Mouse (Mus musculus): ENCODE measurements around the gene Olfr9. TPM values are rescaled to one million over a fixed set of nuclear protein-coding genes. Genes with fewer than 3 reads are reported as not detected.
"Not testable (repeated sequence)": the region's sequence is repeated elsewhere in the genome, so short reads cannot be mapped to it uniquely, and the experiment has no call there.

The Olfr9 gene
- polyA plus RNA-seq, 1 experiment from 2014 or later: not detected

DNA sequence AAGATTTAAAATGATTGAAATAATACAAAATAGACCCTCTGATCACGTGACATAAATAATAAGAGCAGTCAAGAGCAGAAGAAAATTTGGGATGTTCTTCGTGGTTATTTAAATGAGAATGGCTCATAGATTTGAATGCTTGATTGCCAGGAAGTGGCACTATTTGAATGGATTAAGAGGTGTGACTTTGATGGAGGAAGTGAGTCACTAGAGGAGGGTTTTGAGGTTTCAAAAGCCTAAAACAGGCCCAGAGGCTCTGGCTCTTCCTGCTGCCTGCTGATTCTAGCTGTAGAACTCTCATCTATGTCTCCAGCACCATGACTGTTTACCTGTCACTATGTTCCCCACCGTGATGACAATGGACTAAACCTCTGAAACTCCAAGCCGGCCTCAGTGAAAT is 16.4 kb upstream of the Olfr9 start:
- peaks cover 2% of the 10 kb centered on the region for H3K4me1 ChIP-seq
- whole genome bisulfite sequencing: 74% methylated on average over 4 of the region's 4 CpGs
- no peaks in the 10 kb centered on the region for H3K27me3 ChIP-seq (ENCODE audit: insufficient read depth, poor library complexity, severe bottlenecking)
- H3K9me3 ChIP-seq: no peaks in the 10 kb centered on the region
- no peak overlapping the region for H3K27ac ChIP-seq
- DNase-seq (ENCODE audit: low spot score): no peak
- H3K36me3 ChIP-seq: no peaks in the 10 kb centered on the region
- H3K4me3 ChIP-seq: no peak overlapping the region

DNA sequence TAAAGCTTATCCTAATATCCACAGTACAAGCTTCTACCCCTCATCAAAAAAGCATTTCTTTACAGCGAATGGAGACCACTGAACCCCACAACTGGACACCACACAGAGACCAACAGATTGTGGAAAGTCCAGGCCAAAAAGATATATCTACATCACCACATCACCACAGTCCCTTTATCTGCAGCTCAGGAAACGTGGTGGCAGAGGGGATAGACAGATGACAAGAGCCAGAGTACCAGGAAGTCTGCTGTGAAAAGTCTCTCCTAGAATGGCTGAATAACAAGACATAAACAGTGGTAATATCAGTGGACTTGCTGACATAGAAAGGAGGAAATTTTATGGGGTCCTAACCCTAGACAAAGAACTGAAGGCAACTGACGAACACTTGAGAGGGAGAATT is 12.8 kb upstream of the Olfr9 start:
- Histone ChIP-seq H3K36me3 (no peaks in the 10 kb centered on the region), H3K9me3 (no peaks in the 10 kb centered on the region), H3K27ac (peak overlapping the region; percentile 29; the same call in 1 of the 2 replicates), H3K4me1 (peaks cover 8% of the 10 kb centered on the region; the same call in 1 of the 2 replicates), H3K27me3 (ENCODE audit: insufficient read depth, poor library complexity, severe bottlenecking) (no peaks in the 10 kb centered on the region), H3K4me3 (no peak overlapping the region)
- 24% methylated on average over 3 of the region's 3 CpGs for WGBS
- no peak for DNase-seq (ENCODE audit: low spot score)

DNA sequence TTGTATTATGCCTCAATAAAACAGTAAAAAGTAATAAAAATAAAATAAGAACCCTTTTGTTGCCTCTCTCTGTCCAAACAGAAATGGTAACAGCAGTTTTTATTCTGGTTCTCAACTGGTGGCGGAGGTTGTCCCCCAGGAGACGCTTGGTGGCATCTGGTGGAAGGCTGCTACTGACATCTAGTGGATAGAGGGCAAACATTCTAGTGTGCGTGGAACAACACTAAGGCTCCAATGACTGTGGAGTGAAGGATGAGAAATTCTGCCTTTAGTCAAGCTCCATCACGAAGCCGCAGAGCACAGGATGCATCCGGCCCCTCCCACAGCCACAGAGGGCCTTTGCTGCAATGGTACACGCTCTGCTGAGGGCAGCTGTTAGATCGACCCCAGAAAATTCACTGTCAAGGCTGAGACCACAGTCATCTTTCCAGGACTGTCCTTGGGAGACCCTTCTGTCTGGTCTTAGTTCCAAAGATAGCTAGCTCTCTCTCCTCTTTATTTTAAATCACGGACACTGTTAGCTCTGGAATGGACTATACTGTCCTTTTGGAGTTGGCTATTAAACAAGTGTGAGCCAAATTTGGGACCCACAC is 11.6 kb upstream of the Olfr9 start:
- Histone ChIP-seq H3K27me3 (ENCODE audit: insufficient read depth, poor library complexity, severe bottlenecking) (no peaks in the 10 kb centered on the region), H3K4me1 (peaks cover 8% of the 10 kb centered on the region; the same call in 1 of the 2 replicates), H3K27ac (no peak overlapping the region), H3K9me3 (no peaks in the 10 kb centered on the region), H3K36me3 (no peaks in the 10 kb centered on the region), H3K4me3 (no peak overlapping the region)
- 21% methylated on average over 9 of the region's 9 CpGs for WGBS
- DNase-seq (ENCODE audit: low spot score): no peak

DNA sequence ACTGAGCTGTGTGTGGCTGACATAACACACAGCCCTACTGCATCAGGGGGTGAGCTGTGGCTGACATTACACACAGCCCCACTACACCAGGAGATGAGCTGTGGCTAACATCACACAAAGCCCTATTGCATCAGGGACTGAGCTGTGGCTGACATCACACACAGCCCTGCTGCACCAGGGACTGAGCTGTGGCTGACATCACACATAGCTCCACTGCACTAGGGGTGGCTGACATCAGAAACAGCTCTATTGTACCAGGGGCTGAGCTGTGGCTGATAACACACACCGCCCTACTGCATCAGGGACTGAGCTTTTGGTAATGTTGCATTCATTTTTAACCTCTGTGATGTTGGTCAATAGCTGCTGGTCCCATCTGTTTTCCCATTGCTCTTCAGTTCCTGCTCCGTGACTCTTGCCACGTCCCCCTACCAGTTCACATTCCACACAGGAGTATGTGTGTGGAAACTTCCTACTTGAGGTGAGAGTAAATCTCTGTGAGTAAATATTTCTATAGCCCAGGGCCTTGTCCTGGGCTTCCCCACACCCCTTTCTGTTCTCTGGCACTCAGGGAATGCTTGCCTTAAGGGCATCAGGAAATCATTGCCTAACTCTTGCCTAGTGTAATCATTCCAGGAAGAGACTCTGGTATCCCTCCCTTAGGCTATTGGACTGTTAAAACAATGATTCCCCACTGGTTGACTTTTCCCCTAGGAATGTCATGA is 8.4 kb upstream of the Olfr9 start:
- Histone ChIP-seq H3K4me3 (no peak overlapping the region), H3K27me3 (ENCODE audit: insufficient read depth, poor library complexity, severe bottlenecking) (no peaks in the 10 kb centered on the region), H3K9me3 (no peaks in the 10 kb centered on the region), H3K27ac (no peak overlapping the region), H3K4me1 (peaks cover 8% of the 10 kb centered on the region; the same call in 1 of the 2 replicates), H3K36me3 (no peaks in the 10 kb centered on the region)
- DNase-seq (ENCODE audit: low spot score): no peak
- WGBS: 37% methylated on average over 3 of the region's 3 CpGs

DNA sequence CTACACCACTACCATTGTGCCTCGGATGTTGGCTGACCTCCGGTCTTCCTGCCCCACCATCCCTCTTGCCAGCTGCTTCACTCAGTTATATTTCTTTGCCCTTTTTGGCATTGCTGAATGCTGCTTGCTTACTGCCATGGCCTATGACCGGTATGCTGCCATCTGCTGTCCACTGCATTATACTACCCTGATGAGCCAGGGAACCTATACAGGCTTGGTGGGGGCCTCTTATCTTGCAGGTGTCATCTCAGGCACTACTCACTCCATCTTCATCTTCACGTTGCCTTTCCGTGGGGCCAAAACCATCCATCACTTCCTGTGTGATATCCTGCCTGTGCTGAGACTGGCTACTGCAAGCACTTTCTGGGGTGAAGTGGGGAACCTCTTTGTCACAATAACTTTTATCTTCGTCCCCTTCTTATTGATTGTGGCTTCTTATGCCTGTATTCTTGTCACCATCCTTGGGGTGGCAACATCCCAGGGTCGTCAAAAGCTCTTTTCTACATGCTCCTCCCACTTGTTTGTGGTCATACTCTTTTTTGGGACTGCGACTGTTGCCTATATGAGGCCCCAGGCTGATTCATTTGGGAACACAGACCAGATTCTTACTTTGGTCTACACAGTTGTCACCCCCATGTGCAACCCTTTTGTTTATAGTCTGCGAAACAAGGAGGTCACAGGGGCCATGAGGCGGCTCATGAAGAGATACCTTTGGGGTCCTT is 1.1 kb downstream of the Olfr9 start:
- DNase-seq (ENCODE audit: low spot score): peak; percentile 6
- not testable (repeated sequence) for H3K27ac ChIP-seq; H3K36me3 ChIP-seq; H3K4me3 ChIP-seq; H3K27me3 ChIP-seq (ENCODE audit: insufficient read depth, poor library complexity, severe bottlenecking); H3K4me1 ChIP-seq; H3K9me3 ChIP-seq
- 50% methylated on average over 7 of the region's 10 CpGs for WGBS

DNA sequence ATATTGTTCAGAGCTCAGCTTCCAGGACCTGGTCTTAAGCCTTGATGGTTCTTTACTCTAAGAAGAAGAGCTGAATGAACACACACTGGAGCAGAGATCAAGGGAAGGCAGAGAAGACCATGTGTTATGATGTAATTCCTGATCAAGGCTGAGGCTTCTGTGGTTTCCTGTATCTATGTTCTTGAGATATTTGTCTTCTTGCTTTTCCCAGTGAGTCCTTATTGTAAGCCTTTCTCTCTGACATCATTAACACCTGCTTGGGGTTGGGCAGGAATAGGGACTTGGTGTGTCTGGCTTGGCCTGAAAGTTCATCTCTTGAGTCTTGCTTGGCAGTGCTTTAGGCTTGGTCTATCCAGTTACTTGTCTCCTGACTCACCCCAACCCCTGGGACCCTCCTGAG is 1.8 kb downstream of the Olfr9 start:
- no peaks in the 10 kb centered on the region for H3K36me3 ChIP-seq
- no peaks in the 10 kb centered on the region for H3K4me1 ChIP-seq

DNA sequence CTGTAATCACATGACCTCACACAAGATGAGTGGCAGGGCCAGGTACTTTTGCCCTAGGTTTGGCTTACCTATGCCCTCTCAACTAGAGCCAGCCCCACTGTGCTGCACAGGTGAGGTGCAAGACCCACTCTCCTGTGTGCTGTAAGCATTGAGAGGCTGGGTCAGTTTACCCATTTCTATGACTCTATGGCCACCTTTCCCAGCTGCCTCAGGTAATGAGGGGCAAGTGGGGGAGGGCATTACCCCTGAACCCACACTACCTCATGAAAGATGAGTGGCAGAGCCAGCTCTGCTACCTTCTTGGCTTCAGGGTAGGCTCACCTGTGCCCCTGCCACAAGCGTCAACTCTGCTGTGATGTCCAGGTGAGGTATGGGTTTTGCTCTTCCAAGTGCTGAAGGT is 6.6 kb downstream of the Olfr9 start:
- Histone ChIP-seq H3K27me3 (ENCODE audit: insufficient read depth, poor library complexity, severe bottlenecking) (no peaks in the 10 kb centered on the region), H3K4me3 (no peak overlapping the region), H3K27ac (no peak overlapping the region), H3K36me3 (no peaks in the 10 kb centered on the region), H3K4me1 (no peaks in the 10 kb centered on the region), H3K9me3 (no peaks in the 10 kb centered on the region)
- peak; percentile 66 for DNase-seq (ENCODE audit: low spot score)
- whole genome bisulfite sequencing: 80% methylated on average over 1 of the region's 1 CpGs

More for the DNA sequence above, 1.8 kb downstream of the Olfr9 start:
- no peak overlapping the region for H3K4me3 ChIP-seq
- H3K27me3 ChIP-seq (ENCODE audit: insufficient read depth, poor library complexity, severe bottlenecking): no peaks in the 10 kb centered on the region
- H3K9me3 ChIP-seq: no peaks in the 10 kb centered on the region
- H3K27ac ChIP-seq: no peak overlapping the region
- peak; percentile 56 for DNase-seq (ENCODE audit: low spot score)

DNA sequence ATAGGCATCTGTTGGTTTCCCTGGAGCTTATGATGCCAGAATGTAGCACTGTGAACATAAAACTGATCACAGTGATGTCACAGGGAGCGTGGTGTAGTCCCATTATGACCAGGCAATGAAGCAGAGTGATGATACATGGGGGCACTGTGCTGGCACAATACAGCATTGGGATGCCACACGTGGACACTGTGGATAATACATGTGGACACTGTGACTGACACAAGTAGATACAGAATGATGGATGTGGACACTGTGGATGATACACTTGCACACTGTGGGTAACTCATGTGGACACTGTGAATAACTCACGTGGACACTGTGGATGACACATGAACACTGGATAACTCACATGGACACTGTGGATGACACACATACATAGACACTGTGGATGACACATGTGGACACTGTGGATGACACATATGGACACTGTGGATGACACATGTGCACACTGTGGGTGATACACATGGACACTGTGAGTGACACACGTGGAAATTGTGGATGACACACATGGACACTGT is 7.4 kb downstream of the Olfr9 start:
- no peak overlapping the region for H3K4me3 ChIP-seq
- peak; percentile 54 for DNase-seq (ENCODE audit: low spot score)
- no peaks in the 10 kb centered on the region for H3K9me3 ChIP-seq
- no peak overlapping the region for H3K27ac ChIP-seq
- H3K4me1 ChIP-seq: no peaks in the 10 kb centered on the region
- 71% methylated on average over 4 of the region's 4 CpGs for WGBS
- no peaks in the 10 kb centered on the region for H3K27me3 ChIP-seq (ENCODE audit: insufficient read depth, poor library complexity, severe bottlenecking)
- no peaks in the 10 kb centered on the region for H3K36me3 ChIP-seq

DNA sequence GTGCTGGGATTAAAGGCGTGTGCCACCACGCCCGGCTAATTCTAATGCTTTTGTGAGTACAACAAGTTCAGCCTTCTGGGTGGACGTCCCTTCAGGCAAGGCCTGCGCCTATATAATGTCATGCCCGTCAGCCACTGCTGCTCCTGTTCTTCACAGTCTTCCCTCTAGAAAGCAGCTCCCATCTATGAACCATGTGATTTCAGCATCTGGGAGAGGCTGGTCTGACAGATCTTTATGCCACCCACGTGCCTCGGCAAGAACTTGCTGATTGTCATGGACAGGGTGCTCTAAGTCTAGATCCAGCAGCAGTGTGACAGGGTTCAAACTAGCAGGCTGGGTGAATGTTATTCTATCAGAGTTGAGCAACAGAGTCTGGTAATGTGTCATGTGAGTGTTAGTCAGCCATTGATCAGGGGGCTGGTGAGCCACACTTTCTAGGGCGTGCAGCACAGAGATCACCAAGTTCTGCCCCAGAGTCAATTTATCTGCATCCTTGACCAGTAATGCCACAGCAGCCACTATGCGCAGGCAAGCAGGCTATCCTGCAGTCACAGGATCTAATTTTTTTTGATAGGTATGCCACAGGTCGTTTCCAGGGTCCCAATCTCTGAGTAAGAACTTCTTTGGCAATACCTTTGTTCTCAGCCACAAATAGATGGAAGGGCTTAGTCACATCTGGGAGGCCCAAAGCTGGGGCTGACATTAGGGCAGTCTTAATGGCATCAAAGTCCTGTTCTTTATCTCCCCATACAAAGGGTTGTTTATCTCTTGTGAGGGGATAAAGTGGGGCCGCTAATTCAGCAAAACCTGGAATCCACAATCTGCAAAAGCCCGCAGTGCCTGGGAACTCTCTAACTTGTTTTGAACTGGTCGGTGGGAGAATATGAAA is 15.0 kb downstream of the Olfr9 start:
- peak; percentile 53 for DNase-seq (ENCODE audit: low spot score)
- WGBS: 66% methylated on average over 14 of the region's 14 CpGs
- Histone ChIP-seq H3K36me3 (no peaks in the 10 kb centered on the region), H3K4me3 (no peak overlapping the region), H3K27ac (no peak overlapping the region), H3K27me3 (ENCODE audit: insufficient read depth, poor library complexity, severe bottlenecking) (no peaks in the 10 kb centered on the region), H3K4me1 (no peaks in the 10 kb centered on the region), H3K9me3 (peaks cover 6% of the 10 kb centered on the region)

DNA sequence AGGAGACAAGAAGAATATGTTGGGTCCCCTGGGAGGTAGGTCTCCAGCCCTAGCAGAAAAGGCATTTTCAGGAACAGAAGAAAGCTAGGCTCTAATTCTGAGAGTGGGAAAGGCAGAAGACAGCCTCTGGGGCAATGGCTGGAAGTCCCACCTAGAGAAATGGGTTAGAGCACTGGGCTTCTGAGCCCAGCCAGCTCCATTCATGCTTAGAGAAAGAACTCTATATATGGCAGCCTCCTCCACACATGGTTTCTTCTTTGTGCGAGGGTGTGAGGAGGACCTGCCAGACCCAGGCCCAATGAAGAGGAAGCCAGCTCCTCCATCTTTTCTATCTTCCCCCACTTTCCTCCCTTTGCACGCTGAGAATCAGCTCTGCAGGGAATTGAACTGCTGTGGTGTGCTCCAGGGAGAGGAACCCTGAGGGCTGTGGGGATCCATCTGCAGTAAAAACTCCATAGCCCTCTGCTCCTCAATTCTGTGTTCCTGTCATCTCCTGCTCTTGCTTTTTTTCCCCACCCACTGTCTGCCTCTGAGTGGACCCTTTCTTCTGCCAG is 21.1 kb downstream of the Olfr9 start, which contains the start of gene Olfr763:
TSS of gene Olfr763 (plus strand) at position 504 of the 554 bp plus-strand sequence.
- WGBS: 66% methylated on average over 2 of the region's 2 CpGs
- Histone ChIP-seq H3K36me3 (no peaks in the 10 kb centered on the region), H3K27me3 (ENCODE audit: insufficient read depth, poor library complexity, severe bottlenecking) (no peaks in the 10 kb centered on the region), H3K4me3 (no peak within 1 kb of the TSS), H3K9me3 (peaks cover 6% of the 10 kb centered on the region), H3K27ac (no peak within 1 kb of the TSS), H3K4me1 (no peaks in the 10 kb centered on the region)
- DNase-seq (ENCODE audit: low spot score): peak; percentile 27

DNA sequence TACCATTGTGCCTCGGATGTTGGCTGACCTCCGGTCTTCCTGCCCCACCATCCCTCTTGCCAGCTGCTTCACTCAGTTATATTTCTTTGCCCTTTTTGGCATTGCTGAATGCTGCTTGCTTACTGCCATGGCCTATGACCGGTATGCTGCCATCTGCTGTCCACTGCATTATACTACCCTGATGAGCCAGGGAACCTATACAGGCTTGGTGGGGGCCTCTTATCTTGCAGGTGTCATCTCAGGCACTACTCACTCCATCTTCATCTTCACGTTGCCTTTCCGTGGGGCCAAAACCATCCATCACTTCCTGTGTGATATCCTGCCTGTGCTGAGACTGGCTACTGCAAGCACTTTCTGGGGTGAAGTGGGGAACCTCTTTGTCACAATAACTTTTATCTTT is 22.3 kb downstream of the Olfr9 start:
- not testable (repeated sequence) for H3K4me3 ChIP-seq; H3K4me1 ChIP-seq; H3K9me3 ChIP-seq; H3K36me3 ChIP-seq; H3K27me3 ChIP-seq (ENCODE audit: insufficient read depth, poor library complexity, severe bottlenecking); H3K27ac ChIP-seq; DNase-seq (ENCODE audit: low spot score)
- 74% methylated on average over 2 of the region's 5 CpGs for WGBS

DNA sequence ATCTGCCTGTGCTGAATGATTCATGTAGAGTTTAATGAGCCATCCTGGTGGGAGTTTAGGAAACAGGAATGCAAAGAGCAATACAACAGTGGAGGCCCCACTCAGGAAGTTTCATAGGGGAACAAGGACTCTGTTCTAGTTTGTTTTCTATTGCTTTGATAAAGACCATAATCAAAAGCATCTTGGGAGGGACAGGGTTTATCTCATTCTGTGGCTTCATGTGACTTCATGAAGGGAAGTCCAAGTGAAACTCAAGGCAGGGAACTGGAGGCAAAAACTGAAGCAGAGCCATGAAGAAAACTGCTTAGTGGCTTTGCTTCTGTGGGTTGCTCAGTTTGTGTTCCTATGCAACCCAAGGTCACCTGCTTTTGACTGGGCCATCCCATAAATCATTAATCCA is 25.2 kb downstream of the Olfr9 start:
- no peaks in the 10 kb centered on the region for H3K36me3 ChIP-seq
- no peak for DNase-seq (ENCODE audit: low spot score)
- no peak overlapping the region for H3K4me3 ChIP-seq
- H3K4me1 ChIP-seq: no peaks in the 10 kb centered on the region
- H3K27ac ChIP-seq: no peak overlapping the region
- H3K27me3 ChIP-seq (ENCODE audit: insufficient read depth, poor library complexity, severe bottlenecking): no peaks in the 10 kb centered on the region
- H3K9me3 ChIP-seq: no peaks in the 10 kb centered on the region
